Comparison of ENCODE assay signal across 9 mouse cellular contexts in genomic region chr4:88718715-88719114, GRCm38 (mm10). TPM values are rescaled to one million over a fixed set of nuclear protein-coding genes. Genes with fewer than 3 reads are reported as not detected.
DNase-seq lines count a peak whose midpoint lies in the region; ATAC-seq and TF ChIP-seq lines count a peak whose summit lies in the region.
"Had no signal": no experiment of that assay in that cellular context is flagged by ENCODE, and none has a peak within 500 bp of the region (broad histone marks: within the 10 kb centered on the region; RNA-seq: fewer than 3 reads in every experiment).

No protein-coding gene starts in this region.

- H3K36me3 ChIP-seq in heart, embryonic 11.5 days (ENCODE audit: control insufficient read depth, insufficient read depth, low read length) = peaks cover 17% of the 10 kb centered on the region
- peaks cover 16 to 45% of the 10 kb centered on the region in 2 experiments for H3K36me3 ChIP-seq in CH12.LX (replicated peaks in 1 of 2; ENCODE audit: control insufficient read depth in 1 of 2, insufficient read depth in 1 of 2, low read length in 1 of 2)
- H3K36me3 ChIP-seq in forebrain, embryonic 14.5 days (ENCODE audit: control insufficient read depth, insufficient read depth, low read length) = peaks cover 31% of the 10 kb centered on the region
- peaks cover 39% of the 10 kb centered on the region for H3K36me3 ChIP-seq in liver, embryonic 13.5 days

- no peaks in the 10 kb centered on the region for H3K27me3 ChIP-seq in heart, embryonic 11.5 days (ENCODE audit: control insufficient read depth, insufficient read depth, low read length)
- no peaks in the 10 kb centered on the region for H3K27me3 ChIP-seq in CH12.LX (replicated peaks)
- H3K27me3 ChIP-seq in forebrain, embryonic 14.5 days (replicated peaks; ENCODE audit: control insufficient read depth, insufficient read depth, low read length) = no peaks in the 10 kb centered on the region
- H3K27me3 ChIP-seq in liver, embryonic 13.5 days = no peaks in the 10 kb centered on the region

- no peak for TF ChIP-seq CTCF in CH12.LX (conservative IDR thresholded peaks at IDR 0.05 in 1 of 2, IDR thresholded peaks at IDR 0.05 in 1 of 2; ENCODE audit: low read depth in 2 of 2, low read length in 2 of 2)

- H3K79me2 ChIP-seq in CH12.LX (replicated peaks; ENCODE audit: control insufficient read depth, extremely low read depth, insufficient read depth, poor library complexity, severe bottlenecking) = peaks cover 46% of the 10 kb centered on the region

- dilution Hi-C loops in CH12.LX (cut with MboI; ENCODE audit: extremely low pct_ligation_motif_present, extremely low pct_unique_long_range_greater_than_20kb, low sequenced_read_pairs) = no loop called here

- H3K9ac ChIP-seq in heart, embryonic 11.5 days (ENCODE audit: low read depth, low read length) = 0 out of 2 replicates have a peak overlapping the region, but pooled peaks have one; percentile 22
- peak overlapping the region; percentile 19; the same call in 1 of the 2 replicates for H3K9ac ChIP-seq in CH12.LX (ENCODE audit: insufficient read depth, low read depth)
- H3K9ac ChIP-seq in forebrain, embryonic 14.5 days (ENCODE audit: low read length) = peak overlapping the region; percentile 37
- 0 out of 2 replicates have a peak overlapping the region, but pooled peaks have one; percentile 22 for H3K9ac ChIP-seq in liver, embryonic 13.5 days

- in situ Hi-C loops in CH12.LX (cut with MboI; ENCODE audit: low pct_ligation_motif_present, low pct_unique_long_range_greater_than_20kb, low sequenced_read_pairs) = no loop called here

- TF ChIP-seq POLR2A in CH12.LX (IDR thresholded peaks at IDR 0.05; ENCODE audit: low read depth, low read length) = no peak

- H3K4me3 ChIP-seq in heart, embryonic 11.5 days (ENCODE audit: low read depth, low read length) = peak overlapping the region; percentile 40
- peak overlapping the region; percentile 38 to 91 (median 88) for H3K4me3 ChIP-seq in CH12.LX (replicated peaks in 1 of 3; ENCODE audit: low read depth in 2 of 3, low read length in 2 of 3, poor library complexity in 1 of 3)
- peak overlapping the region; percentile 22 for H3K4me3 ChIP-seq in forebrain, embryonic 14.5 days (ENCODE audit: low read depth, low read length)
- H3K4me3 ChIP-seq in liver, embryonic 13.5 days (replicated peaks) = peak overlapping the region; percentile 35

- no peak for TF ChIP-seq EP300 in CH12.LX (IDR thresholded peaks at IDR 0.05; ENCODE audit: low read length)

- TF ChIP-seq RAD21 in CH12.LX (IDR thresholded peaks at IDR 0.05; ENCODE audit: low read depth, low read length) = no peak

- H3K4me1 ChIP-seq in heart, embryonic 11.5 days (ENCODE audit: control insufficient read depth, insufficient read depth, low read length) = peaks cover 15% of the 10 kb centered on the region
- H3K4me1 ChIP-seq in CH12.LX (ENCODE audit: control insufficient read depth in 1 of 2, insufficient read depth in 2 of 2) = peaks cover 3 to 28% of the 10 kb centered on the region in 2 experiments
- peaks cover 26% of the 10 kb centered on the region for H3K4me1 ChIP-seq in forebrain, embryonic 14.5 days (ENCODE audit: control insufficient read depth, insufficient read depth, low read length)
- H3K4me1 ChIP-seq in liver, embryonic 13.5 days (replicated peaks) = peaks cover 35% of the 10 kb centered on the region

- WGBS in heart, embryonic 11.5 days (ENCODE audit: insufficient replicate concordance) = 33% methylated on average over 1 of the region's 1 CpGs
- 67% methylated on average over 1 of the region's 1 CpGs for WGBS in forebrain, embryonic 14.5 days
- 66% methylated on average over 1 of the region's 1 CpGs for WGBS in liver, embryonic 13.5 days (ENCODE audit: insufficient replicate concordance)

- H3K4me2 ChIP-seq in heart, embryonic 11.5 days = peak overlapping the region; percentile 71
- H3K4me2 ChIP-seq in CH12.LX (ENCODE audit: insufficient read depth, low read depth, poor library complexity, severe bottlenecking) = peak overlapping the region; percentile 95
- peak overlapping the region; percentile 56 for H3K4me2 ChIP-seq in forebrain, embryonic 14.5 days (ENCODE audit: low read length)
- H3K4me2 ChIP-seq in liver, embryonic 13.5 days = peak overlapping the region; percentile 57

- H3K27ac ChIP-seq in heart, embryonic 11.5 days (ENCODE audit: low read depth, low read length) = no peak overlapping the region
- H3K27ac ChIP-seq in CH12.LX (ENCODE audit: insufficient read depth, low read depth) = no peak overlapping the region
- no peak overlapping the region for H3K27ac ChIP-seq in forebrain, embryonic 14.5 days (ENCODE audit: low read depth, low read length)
- H3K27ac ChIP-seq in liver, embryonic 13.5 days = no peak overlapping the region

- no peak for DNase-seq in heart, postnatal 4 days
- DNase-seq in CH12.LX (ENCODE audit: extremely low read depth) = no peak
- DNase-seq in forebrain, embryonic 14.5 days (ENCODE audit: low spot score) = no peak
- no peak for DNase-seq in liver, embryonic 13.5 days
- no peak for DNase-seq in spleen, adult 18-20 months
- DNase-seq in adrenal gland, adult 2 months = no peak
- DNase-seq in left cerebral cortex, adult 11 months (ENCODE audit: low spot score) = no peak

- ATAC-seq in heart, embryonic 11.5 days (replicated peaks; ENCODE audit: insufficient number of reproducible peaks, low FRiP score, low TSS enrichment) = no peak
- ATAC-seq in forebrain, embryonic 14.5 days = no peak
- no peak for ATAC-seq in liver, embryonic 13.5 days (ENCODE audit: low read depth)

- H3K9me3 ChIP-seq in heart, embryonic 11.5 days (replicated peaks; ENCODE audit: control insufficient read depth, low read length) = no peaks in the 10 kb centered on the region
- H3K9me3 ChIP-seq in CH12.LX (replicated peaks; ENCODE audit: low read length) = peaks cover 2% of the 10 kb centered on the region
- H3K9me3 ChIP-seq in forebrain, embryonic 14.5 days (replicated peaks; ENCODE audit: control insufficient read depth, low read length) = no peaks in the 10 kb centered on the region
- H3K9me3 ChIP-seq in liver, embryonic 13.5 days (replicated peaks) = no peaks in the 10 kb centered on the region

TF ChIP-seq in CH12.LX, 34 proteins besides CTCF, POLR2A, EP300 and RAD21:
- no peak for TF ChIP-seq IRF4 (IDR thresholded peaks at IDR 0.05; ENCODE audit: low read depth, low read length)
- peak; percentile 55; the same call in 1 of the 2 replicates for TF ChIP-seq SIN3A (IDR thresholded peaks at IDR 0.05; ENCODE audit: low read length)
- TF ChIP-seq HCFC1 (IDR thresholded peaks at IDR 0.05; ENCODE audit: low read depth, low read length) = no peak

RNA-seq across cellular contexts. Expression of gene Gm26566, which starts 2.9 kb away (rescaled TPM):
- 0.63 and 0.87 TPM in 2 replicates for polyA plus RNA-seq in heart, embryonic 11.5 days (2014; fragmentation: Nextera tagmentation; extraction: Ambion mirVana)
- total RNA-seq in heart, postnatal 4 days (2021) = under 1 TPM; 0.36 to 0.52 TPM
- total RNA-seq in CH12.LX (2012; rRNA removed) (10.2 and 11.9 TPM in 2 replicates), CH12.LX (2014; rRNA removed) (not detected in 2 replicates)
- 0.49 TPM in 1 of 2 replicates, not detected in the other for polyA plus RNA-seq in CH12.LX (2012; ENCODE audit: insufficient read length, low read depth)
- 2.0 and 2.3 TPM in 2 replicates for polyA plus RNA-seq in forebrain, embryonic 14.5 days (2014; fragmentation: Nextera tagmentation; extraction: Ambion mirVana)
- 0.25 and 0.29 TPM in 2 replicates for polyA plus RNA-seq in liver, embryonic 13.5 days (2015; fragmentation: Nextera tagmentation; extraction: Ambion mirVana)
- under 1 TPM in 1 of 2 experiments, not detected in 1; 0.38 TPM for total RNA-seq in adrenal gland, adult 2 months (2021)
- polyA plus RNA-seq in adrenal gland, adult 2 months (2012; rRNA removed) = 0.76 and 1.0 TPM in 2 replicates

RNA-seq across cellular contexts. Expression of gene Klhl9, which starts 3.5 kb away (rescaled TPM):
- polyA plus RNA-seq in heart, embryonic 11.5 days (2014; fragmentation: Nextera tagmentation; extraction: Ambion mirVana) = 99.9 and 113 TPM in 2 replicates
- total RNA-seq in heart, postnatal 4 days (2021) = 10 to 100 TPM; 89.6 to 91.9 TPM
- 40.0 and 42.2 TPM in 2 replicates for total RNA-seq in CH12.LX (2012; rRNA removed)
- total RNA-seq in CH12.LX (2014; rRNA removed) = 51.6 and 55.2 TPM in 2 replicates
- polyA plus RNA-seq in CH12.LX (2012; ENCODE audit: insufficient read length, low read depth) = 16.1 and 19.1 TPM in 2 replicates
- polyA plus RNA-seq in forebrain, embryonic 14.5 days (2014; fragmentation: Nextera tagmentation; extraction: Ambion mirVana) = 145 and 154 TPM in 2 replicates
- polyA plus RNA-seq in liver, embryonic 13.5 days (2015; fragmentation: Nextera tagmentation; extraction: Ambion mirVana) = 24.6 and 33.1 TPM in 2 replicates
- 10 to 100 TPM; 70.8 to 79.3 TPM for total RNA-seq in adrenal gland, adult 2 months (2021)
- 22.2 and 29.6 TPM in 2 replicates for polyA plus RNA-seq in adrenal gland, adult 2 months (2012; rRNA removed)

RNA-seq across cellular contexts. Expression of gene Ifnab, which starts 27.6 kb away (rescaled TPM):
- not detected in 2 replicates for polyA plus RNA-seq in heart, embryonic 11.5 days (2014; fragmentation: Nextera tagmentation; extraction: Ambion mirVana)
- total RNA-seq in heart, postnatal 4 days (2021) = not detected
- total RNA-seq in CH12.LX (2012; rRNA removed) (not detected in 2 replicates), CH12.LX (2014; rRNA removed) (not detected in 2 replicates)
- not detected in 2 replicates for polyA plus RNA-seq in CH12.LX (2012; ENCODE audit: insufficient read length, low read depth)
- not detected in 2 replicates for polyA plus RNA-seq in forebrain, embryonic 14.5 days (2014; fragmentation: Nextera tagmentation; extraction: Ambion mirVana)
- not detected in 2 replicates for polyA plus RNA-seq in liver, embryonic 13.5 days (2015; fragmentation: Nextera tagmentation; extraction: Ambion mirVana)
- total RNA-seq in adrenal gland, adult 2 months (2021) = not detected
- not detected in 2 replicates for polyA plus RNA-seq in adrenal gland, adult 2 months (2012; rRNA removed)
- polyA plus RNA-seq: small intestine, adult 2 months had no signal

RNA-seq across cellular contexts. Expression of gene Ifna2, which starts 35.0 kb away (rescaled TPM):
- polyA plus RNA-seq in heart, embryonic 11.5 days (2014; fragmentation: Nextera tagmentation; extraction: Ambion mirVana) = not detected in 2 replicates
- not detected for total RNA-seq in heart, postnatal 4 days (2021)
- not detected in 2 replicates for total RNA-seq in CH12.LX (2012; rRNA removed)
- total RNA-seq in CH12.LX (2014; rRNA removed) = not detected in 2 replicates
- not detected in 2 replicates for polyA plus RNA-seq in CH12.LX (2012; ENCODE audit: insufficient read length, low read depth)
- not detected in 2 replicates for polyA plus RNA-seq in forebrain, embryonic 14.5 days (2014; fragmentation: Nextera tagmentation; extraction: Ambion mirVana)
- not detected in 2 replicates for polyA plus RNA-seq in liver, embryonic 13.5 days (2015; fragmentation: Nextera tagmentation; extraction: Ambion mirVana)
- total RNA-seq in adrenal gland, adult 2 months (2021) = not detected
- polyA plus RNA-seq in adrenal gland, adult 2 months (2012; rRNA removed) = not detected in 2 replicates
- polyA plus RNA-seq: small intestine, adult 2 months had no signal

RNA-seq across cellular contexts. Expression of gene Gm13271, which starts 36.0 kb away (rescaled TPM):
- not detected in 2 replicates for polyA plus RNA-seq in heart, embryonic 11.5 days (2014; fragmentation: Nextera tagmentation; extraction: Ambion mirVana)
- total RNA-seq in heart, postnatal 4 days (2021) = not detected
- total RNA-seq in CH12.LX (2012; rRNA removed) (not detected in 2 replicates), CH12.LX (2014; rRNA removed) (not detected in 2 replicates)
- not detected in 2 replicates for polyA plus RNA-seq in CH12.LX (2012; ENCODE audit: insufficient read length, low read depth)
- not detected in 2 replicates for polyA plus RNA-seq in forebrain, embryonic 14.5 days (2014; fragmentation: Nextera tagmentation; extraction: Ambion mirVana)
- polyA plus RNA-seq in liver, embryonic 13.5 days (2015; fragmentation: Nextera tagmentation; extraction: Ambion mirVana) = not detected in 2 replicates
- total RNA-seq in adrenal gland, adult 2 months (2021) = not detected
- not detected in 2 replicates for polyA plus RNA-seq in adrenal gland, adult 2 months (2012; rRNA removed)
- polyA plus RNA-seq: small intestine, adult 2 months had no signal

Comparison
In these comparisons a context has a peak if more than half of its experiments do, and no peak if none do; other contexts are left out.
1. H3K4me3 ChIP-seq: peak in every context shown above with its lines; median percentile 88 in CH12.LX; 40 in heart, embryonic 11.5 days; 35 in liver, embryonic 13.5 days; 22 in forebrain, embryonic 14.5 days.